Mouse (Mus musculus) cerebellum, postnatal 14 days (tissue): ENCODE data around the gene Brd2.

ENCODE experiments used
- DNase-seq, 2 experiments: peaks; one replicate each; pipeline ENCODE4 v3.0.0; 2021; ENCODE audit warnings: mixed read lengths in 2 of 2

Brd2 gene

DNA sequence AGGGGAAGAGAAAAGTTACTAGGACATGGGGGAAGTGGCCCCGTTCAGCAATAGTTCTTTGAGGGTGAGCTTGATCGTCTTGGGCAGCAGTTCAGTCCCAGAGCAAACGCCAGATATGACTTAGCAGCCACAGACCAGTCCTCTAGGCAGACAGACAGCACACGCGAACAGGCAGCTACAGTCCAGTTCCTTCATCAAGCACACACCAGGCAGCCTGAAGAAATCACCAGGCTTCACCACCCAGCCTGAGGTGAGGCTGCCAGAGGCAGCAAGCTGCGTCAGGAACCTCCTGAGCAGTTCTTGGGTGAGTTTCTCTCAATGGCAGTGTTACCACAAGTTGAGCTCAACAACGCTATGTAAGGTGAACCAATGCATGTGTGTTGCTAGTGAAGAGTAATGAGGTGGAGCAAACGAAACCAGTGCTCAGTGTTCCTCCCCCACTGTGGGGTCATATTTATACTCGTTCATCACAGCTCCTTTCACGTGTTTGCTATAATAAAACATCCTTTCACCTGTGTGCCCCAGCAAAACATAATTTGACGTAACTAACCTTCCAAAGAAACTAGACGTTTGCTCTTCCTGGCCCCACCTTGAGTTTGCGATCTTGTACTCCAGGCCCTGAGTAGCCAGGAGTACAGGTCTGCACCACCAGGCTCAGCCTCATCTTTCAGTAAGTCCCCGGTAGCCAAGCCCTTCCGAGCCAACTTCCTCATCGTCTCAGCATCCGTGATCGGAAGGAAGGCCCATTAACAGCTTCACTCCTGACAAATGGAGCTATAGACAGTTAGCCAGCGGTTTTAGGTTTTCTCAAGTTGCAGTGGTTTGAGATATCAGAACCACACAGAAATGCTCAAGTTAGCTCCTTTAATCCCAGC, 7.9 kb upstream of the Brd2 start:
- peak in 1 of 2 experiments; percentile 2 for DNase-seq

- peak in 1 of 2 experiments; percentile 2 for DNase-seq
Measured at GRCm38 (mm10) chr17:34128944-34129791, 6.7 kb upstream of the Brd2 start.

DNA sequence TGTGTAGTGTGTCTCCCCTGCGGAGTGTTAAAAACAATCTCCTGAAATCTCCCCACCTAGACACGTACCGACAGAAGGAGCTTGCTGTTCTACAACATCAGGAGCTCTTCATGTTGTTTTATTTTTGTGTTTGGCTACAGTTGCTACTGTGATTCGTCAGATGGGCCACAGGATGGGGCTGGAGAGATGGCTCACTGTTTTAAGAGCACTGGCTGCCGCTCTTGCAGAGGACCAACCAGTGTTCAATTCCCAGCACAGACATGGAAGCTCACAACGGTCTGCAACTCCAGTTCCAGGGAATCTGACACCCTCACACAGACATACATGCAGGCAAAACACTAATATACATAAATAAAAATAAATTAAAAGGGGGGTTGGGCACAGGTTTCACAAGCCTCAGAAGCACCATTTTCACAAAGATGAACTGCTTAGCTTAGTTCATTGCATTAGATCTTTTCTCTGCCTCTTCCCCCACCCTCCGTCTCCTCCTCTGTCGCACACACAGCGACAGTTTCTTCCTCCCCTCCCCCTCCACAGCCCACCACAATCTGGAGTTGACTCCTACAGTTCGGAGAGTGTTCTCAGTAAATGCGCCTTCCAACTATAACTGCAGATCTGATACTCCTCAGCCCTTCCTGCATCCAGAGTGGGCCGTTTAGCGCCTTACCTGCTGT, 6.0 kb upstream of the Brd2 start:
- DNase-seq, result peak; percentile 10 to 32

DNA sequence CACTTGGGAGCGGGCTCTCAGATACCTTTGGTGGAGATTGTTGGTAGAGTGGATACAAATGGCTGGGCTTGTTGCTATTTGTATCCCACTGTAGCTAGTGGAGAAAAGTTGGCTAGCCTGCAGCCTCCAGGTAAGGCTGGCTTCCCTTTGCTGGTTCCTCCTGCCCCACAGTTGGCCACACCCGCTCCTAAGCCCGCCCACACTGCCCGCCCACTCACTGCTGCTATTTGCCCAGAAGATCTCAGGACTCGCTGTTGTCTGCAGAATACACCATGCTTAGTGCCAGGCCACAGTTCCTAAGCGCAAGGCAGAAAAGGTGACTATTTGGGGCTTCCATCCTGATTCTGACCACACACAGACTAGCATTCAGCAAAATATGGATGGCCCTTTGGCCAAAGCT, 5.0 kb upstream of the Brd2 start:
- DNase-seq, result peak; percentile 65 to 71

DNA sequence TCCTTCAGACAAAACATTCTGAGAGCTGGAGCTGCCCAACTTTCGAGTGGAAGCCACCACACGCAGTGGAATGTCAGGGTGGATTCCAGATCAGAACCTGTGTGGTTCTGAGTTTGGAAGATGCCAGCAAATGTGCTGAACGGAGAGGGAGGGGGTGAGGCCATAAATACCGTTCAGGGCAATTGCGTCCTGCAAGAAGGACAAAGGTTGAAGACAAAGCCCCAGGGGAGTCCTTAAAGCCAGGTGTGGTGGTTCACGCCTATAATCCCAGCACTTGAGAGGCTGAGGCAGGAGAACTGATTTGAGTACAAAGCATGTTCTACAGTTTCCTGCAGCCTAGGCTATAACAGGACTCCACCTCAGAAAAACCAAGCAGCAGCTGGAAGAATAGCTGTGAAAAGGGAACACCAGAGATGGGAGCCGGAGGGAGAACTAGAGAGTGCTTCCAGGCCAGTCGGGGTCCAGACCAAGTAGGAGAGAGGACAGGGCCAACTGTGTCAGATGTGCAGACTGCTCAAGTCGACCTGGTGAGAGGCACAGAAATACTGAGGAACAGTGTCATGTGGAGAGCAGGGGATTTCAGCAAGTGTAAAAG, 4.5 kb upstream of the Brd2 start:
- DNase-seq, result peak in 1 of 2 experiments; percentile 7

- DNase-seq, result peak in 1 of 2 experiments; percentile 5
Measured at GRCm38 (mm10) chr17:34124649-34125048, 2.2 kb upstream of the Brd2 start.

- peak in 1 of 2 experiments; percentile 24 for DNase-seq
Measured at GRCm38 (mm10) chr17:34123518-34123917, 1.1 kb upstream of the Brd2 start.

DNA sequence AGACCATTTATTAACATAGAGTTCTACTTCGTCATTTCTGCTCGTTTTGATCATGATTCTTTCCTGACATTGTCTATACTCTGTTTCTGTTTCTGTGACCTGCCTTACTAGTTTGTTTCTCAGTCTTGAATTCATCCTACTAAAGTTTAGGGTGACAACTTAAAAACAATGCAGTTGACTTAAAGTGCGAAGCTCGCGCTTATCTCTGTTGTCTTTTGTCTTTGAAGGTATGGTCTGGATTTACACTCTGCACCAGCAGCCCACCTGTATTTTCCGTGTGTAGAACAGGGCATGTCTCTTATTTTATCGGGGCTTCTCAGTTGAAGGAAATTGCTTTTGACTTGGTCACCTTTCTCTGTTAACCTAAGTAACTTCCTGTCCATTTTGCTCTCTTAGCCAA, 677 bp upstream of the Brd2 start:
- DNase-seq, result no peak

DNA sequence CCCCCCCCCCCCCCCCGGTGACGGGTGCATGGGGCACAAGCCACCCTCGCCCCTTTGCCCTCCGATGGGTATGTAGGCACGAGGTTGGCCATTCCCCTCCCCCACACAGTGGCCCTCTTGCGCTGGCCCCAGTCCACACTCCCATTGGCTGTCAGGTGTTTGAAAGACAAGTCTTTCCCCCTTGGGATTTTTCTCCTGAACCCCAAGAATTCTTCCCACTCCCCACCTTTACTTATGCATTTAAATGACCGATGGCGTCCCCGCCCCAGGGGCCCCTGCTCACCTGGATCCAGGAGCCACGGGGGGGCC, 601 bp downstream of the Brd2 start:
- peak; percentile 82 to 89 for DNase-seq

DNA sequence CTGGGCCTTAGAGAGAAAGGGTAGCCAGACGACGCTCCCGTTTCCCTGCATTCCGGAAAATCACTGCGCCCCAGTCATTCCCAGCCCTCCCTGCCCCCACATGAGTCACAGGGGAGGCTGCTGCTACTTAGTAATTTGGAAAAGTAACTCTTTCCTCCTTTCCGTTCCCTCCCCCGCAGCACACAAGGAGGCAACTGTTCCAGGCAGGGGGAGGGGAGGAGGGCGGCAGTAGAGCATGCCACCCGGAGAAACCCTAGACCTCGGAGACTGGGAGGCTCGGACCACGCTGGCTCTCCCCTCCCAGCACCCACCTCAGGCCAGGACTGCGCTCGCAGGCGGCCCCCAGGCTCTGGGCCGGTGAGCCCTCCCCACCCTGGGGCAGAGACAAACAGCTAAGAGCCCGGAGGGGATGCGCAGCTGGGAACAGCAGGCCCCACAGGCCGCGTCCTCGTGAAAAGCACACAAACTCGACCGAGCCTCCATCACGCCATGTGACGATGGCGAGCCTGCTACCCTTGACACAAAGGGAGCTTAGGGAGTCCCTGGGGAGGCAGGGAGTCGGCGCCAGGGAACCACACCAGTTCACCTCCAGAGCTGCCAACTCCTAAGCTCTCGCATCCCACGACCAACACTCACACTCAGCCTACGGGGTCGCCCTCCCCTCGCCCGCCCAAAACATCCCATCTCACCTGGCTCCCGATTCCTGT, 1.1 kb downstream of the Brd2 start:
- peak; percentile 81 to 82 for DNase-seq

GRCm38 (mm10) chr17:34120814-34121171, 1.6 kb downstream of the Brd2 start:
- DNase-seq, result peak; percentile 85 to 86

DNA sequence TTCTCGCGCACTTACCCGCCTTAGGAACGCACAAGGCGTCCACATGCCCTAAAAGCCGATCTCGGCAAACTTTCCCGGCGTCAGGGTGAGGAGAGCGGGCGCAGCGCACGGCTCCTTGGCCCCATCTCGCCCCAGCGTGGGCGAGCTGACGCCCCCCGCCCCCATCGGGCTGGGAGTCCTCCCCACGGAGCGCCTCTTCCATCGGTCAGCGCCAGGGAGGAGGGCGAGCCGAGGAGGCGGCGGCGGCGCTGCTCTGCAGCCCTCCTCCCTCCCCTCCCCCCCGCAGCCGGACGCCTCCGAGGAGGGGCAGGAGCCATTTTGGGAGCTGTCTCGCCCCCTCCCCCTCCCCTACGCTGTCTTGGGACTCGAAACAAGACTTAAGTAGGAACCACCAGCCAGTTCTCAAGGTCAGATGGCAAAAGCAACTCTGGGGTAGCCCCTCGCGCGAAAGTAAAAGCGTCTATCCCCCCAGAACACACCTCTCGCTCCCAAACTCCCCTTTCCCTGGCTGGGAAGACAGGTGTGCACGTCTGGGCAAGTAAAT, 2.2 kb downstream of the Brd2 start:
- peak; percentile 94 to 96 for DNase-seq

DNA sequence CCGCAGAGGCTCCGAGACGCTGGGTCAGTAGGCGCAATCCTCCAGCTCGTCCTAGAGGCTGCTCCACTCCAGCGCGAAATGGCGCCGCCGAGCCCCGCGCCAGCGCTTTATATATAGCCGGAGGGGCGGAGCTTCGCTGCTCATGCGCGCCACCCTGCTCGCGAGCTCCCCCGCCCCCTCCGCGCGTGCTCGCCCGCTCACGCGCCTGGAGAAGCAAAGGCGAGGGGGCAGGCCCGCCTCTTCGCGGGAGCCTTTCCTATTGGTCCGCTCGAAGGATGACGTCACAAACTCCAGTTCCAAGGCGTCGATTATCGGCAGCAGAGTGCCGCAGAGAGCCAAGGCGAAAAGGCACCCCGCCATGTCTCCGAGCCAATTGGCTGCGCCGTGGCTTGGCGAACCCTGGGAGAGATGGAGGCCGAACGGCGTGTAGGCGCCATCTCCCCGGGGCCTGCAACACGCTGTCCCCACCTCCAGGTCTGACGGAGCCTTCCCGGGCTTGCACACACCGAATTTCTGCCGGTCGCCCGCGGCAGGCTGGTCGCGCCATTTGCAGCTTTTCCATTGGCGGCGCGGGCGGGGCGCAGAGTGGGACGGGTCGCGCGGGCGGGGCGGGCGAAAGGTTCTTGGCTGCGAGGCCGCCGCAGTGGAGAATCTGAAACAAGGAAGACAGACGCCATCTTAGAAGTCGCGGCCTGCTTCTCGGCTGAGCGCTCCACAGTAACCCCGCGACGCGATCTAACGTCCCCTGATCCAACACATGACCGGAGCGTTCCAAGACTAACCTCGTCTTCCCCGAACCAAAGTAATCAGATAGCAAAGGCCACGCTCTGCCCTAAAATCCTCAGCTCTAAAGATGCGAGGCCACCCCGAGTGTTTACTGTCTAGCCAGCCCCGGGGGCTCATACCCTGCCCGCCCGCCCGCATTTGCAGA, 2.9 kb downstream of the Brd2 start, which contains the start of gene H2-DMa:
Gene H2-DMa, plus strand, starts transcription at position 293 of the 931 bp plus-strand sequence.
- peak; percentile 99 to 100 for DNase-seq

DNA sequence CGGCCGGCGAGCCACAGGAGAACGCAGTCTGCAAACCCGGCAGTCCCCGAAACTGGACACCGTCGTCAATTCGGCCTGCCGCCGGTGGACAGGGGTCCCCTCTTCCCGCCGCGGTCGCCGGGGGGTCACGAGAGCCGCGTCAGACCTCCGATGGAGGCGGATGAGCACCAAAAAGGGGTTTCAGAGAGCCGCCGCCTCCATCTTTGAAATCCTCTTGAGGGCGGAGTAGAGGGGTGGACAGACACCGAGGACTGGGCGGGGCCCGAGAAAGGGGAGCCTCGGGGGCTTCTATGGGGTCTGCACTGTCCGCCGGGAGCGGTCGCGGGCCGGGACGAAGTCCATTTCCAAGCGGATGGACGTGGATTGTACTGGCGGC, 3.6 kb downstream of the Brd2 start:
- no peak for DNase-seq

- DNase-seq, result peak; percentile 76 to 86
Measured at GRCm38 (mm10) chr17:34118113-34118872, 4.1 kb downstream of the Brd2 start.

DNA sequence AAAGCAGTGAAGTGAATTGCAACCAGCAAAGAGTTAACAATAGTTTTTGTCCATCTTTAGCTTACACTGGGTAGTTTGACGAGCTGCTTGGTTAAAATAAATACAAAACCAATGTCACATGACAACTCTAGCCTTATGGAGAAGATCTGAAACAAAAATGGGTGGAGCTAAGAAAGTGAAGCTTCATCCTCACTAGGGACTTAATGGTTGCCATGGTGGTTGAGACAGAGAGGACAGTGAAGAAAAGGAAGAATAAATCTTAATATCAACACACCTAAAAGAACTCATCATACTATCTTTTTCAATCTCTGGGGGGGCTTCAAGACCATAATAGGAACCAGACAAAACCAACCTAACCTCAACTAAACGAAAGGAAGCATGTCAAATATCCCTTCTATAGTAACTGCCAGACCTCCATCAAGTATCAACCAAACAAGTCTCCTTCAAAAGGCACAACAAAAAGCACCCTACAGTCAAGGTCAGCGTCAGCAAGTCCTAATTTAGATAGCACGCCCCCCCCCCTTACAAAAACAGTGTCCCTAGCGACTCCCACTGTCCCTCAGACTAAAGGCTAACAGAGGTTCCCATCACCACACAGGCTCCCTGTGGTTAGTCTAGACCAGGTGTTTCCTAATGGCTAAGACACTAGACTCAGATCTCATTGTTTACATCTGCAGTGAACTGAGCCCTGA, 4.9 kb downstream of the Brd2 start:
- DNase-seq, result no peak

DNA sequence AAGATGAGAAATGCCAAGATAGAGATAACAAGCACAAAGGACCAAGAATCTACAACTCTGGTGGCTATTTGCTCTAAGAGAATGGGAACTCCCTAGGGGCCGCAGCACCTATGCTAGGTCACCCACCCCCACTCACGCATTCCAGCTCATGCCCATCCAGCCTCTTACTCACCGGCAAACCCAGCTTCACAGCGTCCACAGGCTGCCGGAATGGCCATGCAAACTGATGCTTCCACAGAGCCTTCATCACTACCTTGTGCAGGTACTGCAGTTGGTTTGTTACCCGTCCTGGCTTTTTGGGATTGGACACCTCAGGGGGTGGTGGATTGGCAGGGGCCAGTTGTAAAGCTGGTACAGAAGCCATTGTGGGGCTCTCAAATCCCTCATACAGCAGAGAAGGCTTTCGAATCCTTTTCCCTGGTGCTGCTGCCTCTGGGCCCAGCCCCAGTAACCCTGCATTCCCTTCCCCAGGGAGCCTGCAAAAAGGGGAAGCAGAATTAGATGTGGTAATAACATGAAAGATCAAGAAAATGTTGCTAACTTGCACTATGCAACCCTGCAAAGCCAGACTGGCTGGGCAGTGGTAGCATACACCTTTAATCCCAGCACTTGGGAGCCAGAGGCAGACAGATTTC, 5.6 kb downstream of the Brd2 start:
- peak; percentile 23 to 48 for DNase-seq

DNA sequence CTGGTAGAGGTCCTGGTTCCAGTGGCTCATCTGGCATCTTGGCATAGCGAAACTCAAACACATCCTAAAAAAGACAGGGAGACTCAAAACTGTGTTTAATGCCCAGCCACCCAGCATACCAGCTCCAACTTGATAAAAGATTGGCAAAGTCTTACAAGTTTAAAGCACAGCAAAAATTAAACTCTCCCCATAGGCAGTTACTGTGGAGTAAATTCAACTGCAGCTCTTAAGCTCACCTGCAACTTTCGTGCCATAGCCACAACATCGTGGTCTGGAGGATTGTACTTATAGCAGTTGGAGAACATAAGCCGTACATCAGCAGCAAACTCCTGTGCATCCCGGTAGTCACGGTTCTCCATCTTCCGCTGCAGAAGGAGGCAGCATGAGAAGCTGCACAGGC, 8.3 kb downstream of the Brd2 start:
- DNase-seq, result no peak

DNA sequence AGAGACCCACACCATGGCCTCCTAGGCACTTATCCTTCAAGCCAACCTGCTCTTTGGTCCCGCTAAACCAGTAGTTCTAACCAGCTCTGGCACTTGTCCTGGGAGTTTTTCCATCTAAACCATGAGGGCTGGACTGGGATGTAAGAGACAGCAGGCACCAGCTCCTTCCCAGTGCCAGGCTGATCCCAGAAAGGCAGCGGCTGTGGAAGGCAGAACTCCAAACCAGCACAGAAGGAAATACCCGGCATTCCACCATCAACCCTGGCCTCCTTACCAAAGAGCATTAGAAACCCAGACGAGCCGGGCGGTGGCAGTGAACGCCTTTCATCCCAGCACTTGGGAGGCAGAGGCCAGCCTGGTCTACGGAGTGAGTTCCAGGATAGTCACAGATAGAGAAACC, 12.1 kb downstream of the Brd2 start:
- no peak for DNase-seq
